Mouse (Mus musculus) limb, embryonic 14.5 days (tissue): Measurements from ENCODE around the gene Ddx23. TPM values are rescaled to one million over a fixed set of nuclear protein-coding genes. Genes with fewer than 3 reads are reported as not detected.

Source experiments
- ATAC-seq: fragments of 200-750 bp; cut with Nextera tagmentation; 2 replicates; pipeline ENCODE4 v1.8.0; 2017; ENCODE audit warnings: low read depth, moderate number of reproducible peaks, moderate TSS enrichment; ENCODE audit not compliant: low FRiP score
- DNase-seq: peaks from one replicate; pipeline ENCODE4 v3.0.0-alpha.2; 2015; ENCODE audit warnings: low spot score
- H3K27ac ChIP-seq: fragments of 300-500 bp; sonication (generic); replicated peaks from 2 replicates; pipeline ENCODE4 v1.5.1; 2014; ENCODE audit warnings: low read depth, mild to moderate bottlenecking, low read length, moderate library complexity, mixed read lengths
- H3K27me3 ChIP-seq: fragments of 300-500 bp; sonication (generic); 2 replicates; pipeline ENCODE4 v1.6.1; 2014; ENCODE audit warnings: low read length, mixed read lengths; ENCODE audit not compliant: control insufficient read depth, insufficient read depth
- H3K36me3 ChIP-seq: fragments of 300-500 bp; sonication (generic); 2 replicates; pipeline ENCODE4 v1.6.1; 2014; ENCODE audit warnings: mild to moderate bottlenecking, low read length, moderate library complexity, mixed read lengths; ENCODE audit not compliant: control insufficient read depth, insufficient read depth
- H3K4me1 ChIP-seq: fragments of 300-500 bp; sonication (generic); 2 replicates; pipeline ENCODE4 v1.6.1; 2014; ENCODE audit warnings: antibody characterized with exemption, low read length, mixed read lengths; ENCODE audit not compliant: control insufficient read depth, insufficient read depth
- H3K4me2 ChIP-seq: fragments of 300-500 bp; sonication (generic); replicated peaks from 2 replicates; pipeline ENCODE4 v1.6.1; 2014; ENCODE audit warnings: low read depth, mild to moderate bottlenecking, low read length, moderate library complexity; ENCODE audit not compliant: severe bottlenecking
- H3K4me3 ChIP-seq: fragments of 300-500 bp; sonication (generic); replicated peaks from 2 replicates; pipeline ENCODE4 v1.5.1; 2014; ENCODE audit warnings: low read length
- H3K9ac ChIP-seq: fragments of 300-500 bp; sonication (generic); 2 replicates; pipeline ENCODE4 v1.6.1; 2014; ENCODE audit warnings: mild to moderate bottlenecking, low read depth, low read length, moderate library complexity; ENCODE audit not compliant: severe bottlenecking
- H3K9me3 ChIP-seq: fragments of 300-500 bp; sonication (generic); 2 replicates; pipeline ENCODE4 v1.6.1; 2016; ENCODE audit warnings: low read length; ENCODE audit not compliant: control insufficient read depth
- POLR2A ChIP-seq: fragments of 200-500 bp; IDR thresholded peaks from 2 replicates; pipeline ENCODE4 v1.8.0; 2012; ENCODE audit warnings: inconsistent platforms, mild to moderate bottlenecking, moderate library complexity, borderline replicate concordance; ENCODE audit not compliant: insufficient read depth, insufficient read length; ENCODE audit errors: extremely low read depth
- WGBS: fragments of 180-500 bp; shearing (Covaris S2); extraction: QIAGEN DNeasy Blood & Tissue Kit; methylation state at CpG from one replicate; pipeline ENCODE4 v1.1.7; 2014; 5-methylcytosine and 5-hydroxymethylcytosine counted together
- polyA plus RNA-seq, 2 experiments: library from polyadenylated mRNA; depleted of rRNA in 1 of 2; stranded (reverse) in 1 of 2; unstranded in 1 of 2; fragments of >200 nt; fragmentation: Nextera tagmentation in 1 of 2; extraction: Ambion mirVana in 1 of 2; gene quantifications; 2 replicates each; pipeline versions ENCODE4 v1.2.1 to v1.2.3; 2012 to 2014

Ddx23 gene
- polyA plus RNA-seq, 2 experiments = 22.6 to 54.0 TPM

DNA sequence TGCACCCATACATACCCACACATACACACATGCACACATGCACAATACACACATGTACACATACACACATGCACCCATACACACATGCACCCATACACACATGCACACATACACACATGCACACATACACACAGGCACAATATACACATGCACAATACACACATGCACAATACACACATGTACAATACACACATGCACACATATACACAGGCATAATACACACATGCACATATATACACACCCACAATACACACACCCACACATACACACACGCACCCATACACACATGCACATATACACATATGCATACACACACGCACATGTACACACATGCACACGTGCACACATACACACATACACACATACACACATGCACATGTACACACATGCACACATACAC is 50.5 kb downstream of the Ddx23 start:
- ATAC-seq (no peak), DNase-seq (no peak)
- no peak for TF ChIP-seq POLR2A
- no peaks in the 10 kb centered on the region for H3K27me3 ChIP-seq
- peaks cover 23% of the 10 kb centered on the region for H3K4me1 ChIP-seq
- no peak overlapping the region for H3K4me2 ChIP-seq
- no peak overlapping the region for H3K27ac ChIP-seq
- no peak overlapping the region for H3K4me3 ChIP-seq
- no peaks in the 10 kb centered on the region for H3K9me3 ChIP-seq
- H3K9ac ChIP-seq = no peak overlapping the region
- WGBS = 94% methylated on average over 3 of the region's 3 CpGs
- 0 out of 2 replicates have a peak, but pooled peaks cover under 1% of the 10 kb centered on the region for H3K36me3 ChIP-seq

- Histone ChIP-seq H3K9me3 (no peaks in the 10 kb centered on the region), H3K27me3 (no peaks in the 10 kb centered on the region), H3K4me1 (peaks cover 21% of the 10 kb centered on the region), H3K4me3 (peak overlapping the region; percentile 86), H3K4me2 (peak overlapping the region; percentile 90), H3K9ac (peak overlapping the region; percentile 89), H3K36me3 (peaks cover 7% of the 10 kb centered on the region; the same call in 1 of the 2 replicates), H3K27ac (peak overlapping the region; percentile 79)
- TF ChIP-seq POLR2A = no peak
- DNase-seq (no peak), ATAC-seq (no peak)
- 4% methylated on average over 12 of the region's 12 CpGs for WGBS
Measured at GRCm38 (mm10) chr15:98610131-98610633, 52.5 kb downstream of the Ddx23 start.

DNA sequence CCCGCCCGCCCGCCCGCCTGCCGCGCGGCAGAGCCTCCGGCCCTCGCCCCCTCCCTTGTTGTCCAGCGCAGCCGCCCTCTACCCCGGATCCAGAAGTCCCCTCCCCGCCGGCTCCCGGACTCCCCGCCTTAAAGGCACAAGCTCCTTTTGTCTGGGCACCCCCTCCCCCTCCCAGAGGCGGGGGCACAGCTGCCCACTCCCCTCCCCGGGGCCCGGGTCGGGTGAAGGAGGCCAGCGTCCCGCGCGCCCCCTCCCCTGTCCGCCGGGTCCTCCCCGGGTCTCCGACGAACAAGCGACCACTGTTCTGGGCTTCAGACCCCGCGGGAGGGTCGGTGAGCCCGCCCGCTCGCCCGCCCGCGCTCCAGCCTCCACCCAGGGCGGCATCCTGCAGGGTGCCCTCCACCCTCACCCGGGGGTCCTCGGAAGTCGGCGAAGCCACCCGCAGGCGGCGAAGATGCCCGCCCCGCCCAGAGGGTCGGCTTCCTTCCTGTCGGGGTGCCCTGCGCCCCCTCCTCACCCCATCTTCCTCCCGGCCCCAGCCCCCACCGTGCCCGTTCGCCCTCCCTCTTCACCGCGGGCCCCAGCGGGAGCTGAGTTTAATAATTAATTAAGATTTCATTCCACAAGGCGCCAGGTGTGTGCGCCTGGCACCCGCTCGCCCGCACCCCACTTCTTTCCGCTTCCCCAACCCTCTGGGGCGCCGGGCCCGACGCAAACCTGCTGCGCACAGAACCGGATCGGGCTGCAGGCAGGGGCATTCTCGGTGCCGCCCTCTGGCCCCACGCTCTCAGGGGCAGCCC is 53.2 kb downstream of the Ddx23 start, which contains the start of gene Adcy6:
Gene Adcy6 (minus strand): TSS at position 746 of the 800 bp plus-strand sequence.
- H3K4me3 ChIP-seq = peak within 1 kb of the TSS; percentile 86
- ATAC-seq (peak; percentile 89), DNase-seq (peak; percentile 72)
- H3K27me3 ChIP-seq = no peaks in the 10 kb centered on the region
- peak within 1 kb of the TSS; percentile 79 for H3K27ac ChIP-seq
- H3K4me1 ChIP-seq = peaks cover 19% of the 10 kb centered on the region
- TF ChIP-seq POLR2A = 0 out of 2 replicates have a peak, but pooled peaks have one; percentile 2
- H3K9me3 ChIP-seq = no peaks in the 10 kb centered on the region
- peaks cover 7% of the 10 kb centered on the region; the same call in 1 of the 2 replicates for H3K36me3 ChIP-seq
- peak within 1 kb of the TSS; percentile 89 for H3K9ac ChIP-seq
- H3K4me2 ChIP-seq = peak within 1 kb of the TSS; percentile 90
- under 1% methylated on average over 38 of the region's 75 CpGs for WGBS

DNA sequence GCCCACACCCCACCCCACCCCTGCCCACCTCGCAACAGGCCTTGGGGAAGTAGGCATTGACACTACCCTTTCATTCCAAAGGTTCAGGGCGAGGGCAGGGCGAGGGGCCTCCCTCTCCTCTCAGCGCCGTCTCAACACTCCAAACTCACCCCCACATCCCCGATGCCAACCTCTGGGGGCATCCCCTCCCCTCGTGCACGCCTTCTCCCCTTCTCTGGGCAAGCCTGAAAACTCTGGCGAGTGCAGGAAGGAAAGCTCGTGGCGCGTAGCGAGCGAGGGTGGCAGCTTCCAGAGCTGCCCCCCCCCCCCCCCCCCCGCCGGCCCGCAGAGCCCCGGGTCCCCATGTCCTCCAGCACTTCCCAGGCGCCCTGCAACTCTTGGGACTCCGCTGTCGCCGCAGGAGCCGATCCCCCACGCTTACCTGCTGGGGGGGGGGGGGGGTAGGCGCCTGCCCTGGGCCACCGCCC is 53.9 kb downstream of the Ddx23 start:
- peak overlapping the region; percentile 90 for H3K4me2 ChIP-seq
- H3K4me3 ChIP-seq = peak overlapping the region; percentile 86
- H3K36me3 ChIP-seq = peaks cover 14% of the 10 kb centered on the region
- WGBS = 1% methylated on average over 14 of the region's 26 CpGs
- no peaks in the 10 kb centered on the region for H3K9me3 ChIP-seq
- DNase-seq (no peak), ATAC-seq (peak; percentile 8; the same call in 1 of the 2 replicates)
- peak overlapping the region; percentile 89 for H3K9ac ChIP-seq
- peak overlapping the region; percentile 79 for H3K27ac ChIP-seq
- no peaks in the 10 kb centered on the region for H3K27me3 ChIP-seq
- H3K4me1 ChIP-seq = peaks cover 17% of the 10 kb centered on the region
- no peak for TF ChIP-seq POLR2A

- Histone ChIP-seq H3K27me3 (no peaks in the 10 kb centered on the region), H3K9me3 (no peaks in the 10 kb centered on the region), H3K4me2 (peak overlapping the region; percentile 90), H3K27ac (peak overlapping the region; percentile 79; the same call in 1 of the 2 replicates), H3K36me3 (peaks cover 20% of the 10 kb centered on the region), H3K4me1 (peaks cover 23% of the 10 kb centered on the region), H3K4me3 (peak overlapping the region; percentile 86), H3K9ac (peak overlapping the region; percentile 89)
- no peak for DNase-seq
- WGBS = 21% methylated on average over 9 of the region's 10 CpGs
- TF ChIP-seq POLR2A = no peak
- no peak for ATAC-seq
Measured at GRCm38 (mm10) chr15:98608058-98608783, 54.5 kb downstream of the Ddx23 start.
